Mouse (Mus musculus) MEL (cell line): ENCODE measurements at regions not wholly inside any gene's neighbourhood (a gene's known extent, or its start where the extent isn't known, plus 50 kb on each side); places are given as distances from the start of the nearest gene placed in this dataset.

Experiments used
- DNase-seq: peaks from one replicate; pipeline ENCODE4 v3.0.0; 2011; ENCODE audit warnings: low read depth, low spot score
- H3K27ac ChIP-seq: 2 replicates; pipeline ENCODE4 v1.5.1; 2012; ENCODE audit warnings: low read depth, mild to moderate bottlenecking, control low read depth, low read length, moderate library complexity; ENCODE audit not compliant: control insufficient read depth
- H3K27me3 ChIP-seq, 2 experiments: fragments of 150-350 bp in 1 of 2; sonication (generic) in 1 of 2; 2 replicates each; pipeline ENCODE4 v1.6.1; 2012; ENCODE audit warnings: low read length in 2 of 2, mild to moderate bottlenecking in 2 of 2, improper control_type of control experiment in 1 of 2, moderate library complexity in 1 of 2; ENCODE audit not compliant: insufficient read depth in 2 of 2, control insufficient read depth in 1 of 2
- H3K36me3 ChIP-seq, 2 experiments: 2 replicates each; pipeline ENCODE4 v1.6.1; 2012 to 2014; ENCODE audit warnings: low read length in 2 of 2, improper control_type of control experiment in 1 of 2, inconsistent platforms in 1 of 2, mild to moderate bottlenecking in 1 of 2; ENCODE audit not compliant: insufficient read depth in 2 of 2, control insufficient read depth in 1 of 2
- H3K4me1 ChIP-seq, 2 experiments: fragments of 150-350 bp in 1 of 2; sonication (generic) in 1 of 2; 2 replicates each; pipeline ENCODE4 v1.6.1; 2012; ENCODE audit warnings: low read length in 2 of 2, improper control_type of control experiment in 1 of 2, mild to moderate bottlenecking in 1 of 2; ENCODE audit not compliant: insufficient read depth in 2 of 2, control insufficient read depth in 1 of 2
- H3K4me3 ChIP-seq, 2 experiments: fragments of 150-350 bp in 1 of 2; sonication (generic) in 1 of 2; 2 replicates each; pipeline ENCODE4 v1.5.1; 2012; ENCODE audit warnings: low read depth in 2 of 2, low read length in 2 of 2, mild to moderate bottlenecking in 2 of 2, moderate library complexity in 2 of 2, control low read depth in 1 of 2, improper control_type of control experiment in 1 of 2; ENCODE audit not compliant: control insufficient read depth in 1 of 2, insufficient read depth in 1 of 2
- H3K79me2 ChIP-seq: 2 replicates; pipeline ENCODE4 v1.6.1; 2012; ENCODE audit warnings: mild to moderate bottlenecking, low read length, moderate library complexity; ENCODE audit not compliant: control insufficient read depth, poor library complexity, insufficient read depth
- H3K9ac ChIP-seq: 2 replicates; pipeline ENCODE4 v1.6.1; 2012; ENCODE audit warnings: low read depth, mild to moderate bottlenecking, control low read depth, low read length, moderate library complexity; ENCODE audit not compliant: control insufficient read depth, poor library complexity, severe bottlenecking
- H3K9me3 ChIP-seq: fragments of 150-350 bp; sonication (generic); replicated peaks from 2 replicates; pipeline ENCODE4 v1.6.1; 2012; ENCODE audit warnings: mild to moderate bottlenecking, low read length, improper control_type of control experiment, moderate library complexity; ENCODE audit not compliant: insufficient read depth
- CHD2 ChIP-seq: IDR thresholded peaks from 2 replicates; pipeline ENCODE4 v1.6.1; 2011; ENCODE audit warnings: low read length, improper control_type of control experiment
- CTCF ChIP-seq, 3 experiments: IDR thresholded peaks in 2 of 3; conservative IDR thresholded peaks in 1 of 3; 2 replicates each; pipeline ENCODE4 v1.5.1; 2011 to 2012; ENCODE audit warnings: low read length in 3 of 3, low read depth in 2 of 3, mild to moderate bottlenecking in 2 of 3, improper control_type of control experiment in 1 of 3, inconsistent platforms in 1 of 3, mixed read lengths in 1 of 3, moderate library complexity in 1 of 3; ENCODE audit not compliant: control insufficient read depth in 1 of 3, insufficient read depth in 1 of 3, poor library complexity in 1 of 3, severe bottlenecking in 1 of 3
- E2F4 ChIP-seq: IDR thresholded peaks from 2 replicates; pipeline ENCODE4 v1.6.1; 2011; ENCODE audit warnings: low read depth, low read length, improper control_type of control experiment, borderline replicate concordance
- ELF1 ChIP-seq: IDR thresholded peaks from 2 replicates; pipeline ENCODE4 v1.6.1; 2014; ENCODE audit warnings: low read depth, mild to moderate bottlenecking, inconsistent platforms, low read length, improper control_type of control experiment, moderate library complexity
- EP300 ChIP-seq, 2 experiments: IDR thresholded peaks; 2 replicates each; pipeline ENCODE4 v1.6.1; 2011; ENCODE audit warnings: improper control_type of control experiment in 2 of 2, low read length in 2 of 2, low read depth in 1 of 2, mild to moderate bottlenecking in 1 of 2
- ETS1 ChIP-seq: IDR thresholded peaks from 2 replicates; pipeline ENCODE4 v1.6.1; 2012; ENCODE audit warnings: low read depth, mild to moderate bottlenecking, inconsistent platforms, low read length, improper control_type of control experiment, moderate library complexity
- GATA1 ChIP-seq: IDR thresholded peaks from 2 replicates; pipeline ENCODE4 v1.6.1; 2011; ENCODE audit warnings: low read depth, low read length, improper control_type of control experiment
- HCFC1 ChIP-seq: IDR thresholded peaks from 2 replicates; pipeline ENCODE4 v1.6.1; 2012; ENCODE audit warnings: low read depth, mild to moderate bottlenecking, inconsistent platforms, low read length, improper control_type of control experiment, moderate library complexity
- JUND ChIP-seq: IDR thresholded peaks from 2 replicates; pipeline ENCODE4 v1.6.1; 2011; ENCODE audit warnings: low read depth, mild to moderate bottlenecking, improper control_type of control experiment, low read length
- KAT2A ChIP-seq: conservative IDR thresholded peaks from 2 replicates; pipeline ENCODE4 v1.6.1; 2012; ENCODE audit warnings: low read depth, low read length, improper control_type of control experiment, inconsistent platforms
- MAFK ChIP-seq: IDR thresholded peaks from 2 replicates; pipeline ENCODE4 v1.6.1; 2011; ENCODE audit warnings: low read depth, mild to moderate bottlenecking, low read length, improper control_type of control experiment, borderline replicate concordance
- MAX ChIP-seq: IDR thresholded peaks from 2 replicates; pipeline ENCODE4 v1.6.1; 2011; ENCODE audit warnings: low read length, improper control_type of control experiment
- MAZ ChIP-seq: IDR thresholded peaks from 2 replicates; pipeline ENCODE4 v1.6.1; 2012; ENCODE audit warnings: low read depth, mild to moderate bottlenecking, inconsistent platforms, low read length, improper control_type of control experiment
- NELFE ChIP-seq: IDR thresholded peaks from 2 replicates; pipeline ENCODE4 v1.6.1; 2011; ENCODE audit warnings: low read depth, low read length, improper control_type of control experiment
- NRF1 ChIP-seq: IDR thresholded peaks from 2 replicates; pipeline ENCODE4 v1.6.1; 2014; ENCODE audit warnings: low read depth, mild to moderate bottlenecking, inconsistent platforms, low read length, improper control_type of control experiment, moderate library complexity; ENCODE audit not compliant: poor library complexity, insufficient read depth, severe bottlenecking
- POLR2A ChIP-seq, 2 experiments: IDR thresholded peaks; 2 replicates each; pipeline ENCODE4 v1.6.1; 2011 to 2012; ENCODE audit warnings: low read length in 2 of 2, mild to moderate bottlenecking in 2 of 2, control low read depth in 1 of 2, improper control_type of control experiment in 1 of 2, low read depth in 1 of 2, moderate library complexity in 1 of 2; ENCODE audit not compliant: control insufficient read depth in 1 of 2, insufficient read depth in 1 of 2, poor library complexity in 1 of 2
- POLR2AphosphoS5 ChIP-seq: IDR thresholded peaks from 2 replicates; pipeline ENCODE4 v1.6.1; 2012; ENCODE audit warnings: low read depth, borderline replicate concordance, mild to moderate bottlenecking, inconsistent platforms, low read length, moderate library complexity, mixed read lengths
- RCOR1 ChIP-seq: IDR thresholded peaks from 2 replicates; pipeline ENCODE4 v1.6.1; 2012; ENCODE audit warnings: low read depth, mild to moderate bottlenecking, inconsistent platforms, low read length, improper control_type of control experiment
- SIN3A ChIP-seq: IDR thresholded peaks from 2 replicates; pipeline ENCODE4 v1.6.1; 2012; ENCODE audit warnings: low read length, improper control_type of control experiment, inconsistent platforms
- SMC3 ChIP-seq: IDR thresholded peaks from 2 replicates; pipeline ENCODE4 v1.6.1; 2011; ENCODE audit warnings: low read depth, low read length, improper control_type of control experiment
- TAL1 ChIP-seq: IDR thresholded peaks from 2 replicates; pipeline ENCODE4 v1.6.1; 2012; ENCODE audit warnings: mild to moderate bottlenecking, inconsistent platforms, low read length, moderate library complexity, mixed read lengths
- TBP ChIP-seq: IDR thresholded peaks from 2 replicates; pipeline ENCODE4 v1.8.0; 2011; ENCODE audit warnings: low read depth, low read length, improper control_type of control experiment
- TCF12 ChIP-seq: IDR thresholded peaks from 2 replicates; pipeline ENCODE4 v1.6.1; 2014; ENCODE audit warnings: low read depth, mild to moderate bottlenecking, inconsistent platforms, low read length, improper control_type of control experiment, moderate library complexity
- USF2 ChIP-seq, 2 experiments: IDR thresholded peaks; 2 replicates each; pipeline ENCODE4 v1.6.1; 2011 to 2012; ENCODE audit warnings: improper control_type of control experiment in 2 of 2, low read length in 2 of 2, borderline replicate concordance in 1 of 2, inconsistent platforms in 1 of 2, low read depth in 1 of 2, mild to moderate bottlenecking in 1 of 2; ENCODE audit not compliant: insufficient read depth in 1 of 2
- ZC3H11A ChIP-seq: IDR thresholded peaks from 2 replicates; pipeline ENCODE4 v1.6.1; 2012; ENCODE audit warnings: low read depth, mild to moderate bottlenecking, inconsistent platforms, low read length, improper control_type of control experiment
- ZKSCAN1 ChIP-seq: IDR thresholded peaks from 2 replicates; pipeline ENCODE4 v1.6.1; 2012; ENCODE audit warnings: low read depth, mild to moderate bottlenecking, inconsistent platforms, low read length, improper control_type of control experiment, moderate library complexity

GRCm38 (mm10) chr7:74667106-74667505 lies 112.5 kb upstream of the Slco3a1 start:
- H3K79me2 ChIP-seq, result no peaks in the 10 kb centered on the region
- no peak overlapping the region for H3K27ac ChIP-seq
- H3K27me3 ChIP-seq, result no peaks in the 10 kb centered on the region
- H3K9me3 ChIP-seq, result no peaks in the 10 kb centered on the region
- no peaks in the 10 kb centered on the region for H3K36me3 ChIP-seq
- H3K9ac ChIP-seq, result no peak overlapping the region
- no peaks in the 10 kb centered on the region for H3K4me1 ChIP-seq
- no peak overlapping the region for H3K4me3 ChIP-seq
- no peak for DNase-seq
- no peak for TF ChIP-seq ELF1
- no peak for TF ChIP-seq NRF1
- TF ChIP-seq SMC3, result no peak
- no peak for TF ChIP-seq ZKSCAN1
- TF ChIP-seq MAFK, result no peak
- TF ChIP-seq MAZ, result no peak
- no peak for TF ChIP-seq RCOR1
- TF ChIP-seq HCFC1, result no peak
- no peak for TF ChIP-seq NELFE
- no peak for TF ChIP-seq SIN3A
- no peak for TF ChIP-seq TCF12
- no peak for TF ChIP-seq CHD2
- no peak for TF ChIP-seq CTCF (IDR thresholded peaks at IDR 0.05 in 2 of 3, conservative IDR thresholded peaks at IDR 0.05 in 1 of 3; ENCODE audit: control insufficient read depth in 1 of 3, insufficient read depth in 1 of 3, low read depth in 2 of 3, low read length in 3 of 3, poor library complexity in 1 of 3, severe bottlenecking in 1 of 3)
- TF ChIP-seq ETS1, result no peak
- no peak for TF ChIP-seq POLR2A (IDR thresholded peaks at IDR 0.05; ENCODE audit: control insufficient read depth in 1 of 2, insufficient read depth in 1 of 2, low read depth in 1 of 2, low read length in 2 of 2, poor library complexity in 1 of 2)
- no peak for TF ChIP-seq ZC3H11A
- no peak for TF ChIP-seq POLR2AphosphoS5
- TF ChIP-seq E2F4, result no peak
- TF ChIP-seq JUND, result no peak
- no peak for TF ChIP-seq TAL1

DNA sequence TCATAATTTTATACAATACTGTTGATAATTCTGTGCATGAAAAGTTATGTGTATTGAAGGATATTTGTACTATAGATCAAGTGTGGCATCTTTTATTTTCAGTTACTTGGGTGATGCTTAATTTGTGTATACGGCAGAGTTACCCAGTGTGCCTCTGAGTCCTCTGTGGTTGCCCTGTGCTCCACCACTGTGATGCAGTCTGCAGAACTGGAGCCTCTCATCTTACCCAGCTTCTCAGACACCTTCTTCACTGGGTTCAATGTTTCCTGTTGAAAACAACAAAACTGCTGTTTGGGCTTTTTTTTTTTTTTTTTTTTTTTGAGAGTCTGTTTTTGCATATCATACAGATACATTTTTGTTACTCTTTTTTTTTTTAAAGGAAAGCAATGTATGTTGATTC lies 109.2 kb upstream of the Slco3a1 start:
- Histone ChIP-seq H3K9me3 (no peaks in the 10 kb centered on the region), H3K79me2 (no peaks in the 10 kb centered on the region), H3K36me3 (no peaks in the 10 kb centered on the region), H3K27ac (no peak overlapping the region), H3K4me1 (no peaks in the 10 kb centered on the region), H3K9ac (no peak overlapping the region), H3K27me3 (no peaks in the 10 kb centered on the region), H3K4me3 (no peak overlapping the region)
- TF ChIP-seq MAX (no peak), TBP (no peak), USF2 (IDR thresholded peaks at IDR 0.05; ENCODE audit: borderline replicate concordance in 1 of 2, insufficient read depth in 1 of 2, low read depth in 1 of 2, low read length in 2 of 2) (no peak), CHD2 (no peak), ZC3H11A (no peak), KAT2A (no peak), HCFC1 (no peak), GATA1 (no peak), ZKSCAN1 (no peak), CTCF (IDR thresholded peaks at IDR 0.05 in 2 of 3, conservative IDR thresholded peaks at IDR 0.05 in 1 of 3; ENCODE audit: control insufficient read depth in 1 of 3, insufficient read depth in 1 of 3, low read depth in 2 of 3, low read length in 3 of 3, poor library complexity in 1 of 3, severe bottlenecking in 1 of 3) (no peak), TAL1 (no peak), JUND (no peak), POLR2A (IDR thresholded peaks at IDR 0.05; ENCODE audit: control insufficient read depth in 1 of 2, insufficient read depth in 1 of 2, low read depth in 1 of 2, low read length in 2 of 2, poor library complexity in 1 of 2) (no peak), EP300 (IDR thresholded peaks at IDR 0.05; ENCODE audit: low read depth in 1 of 2, low read length in 2 of 2) (no peak), ETS1 (no peak)
- no peak for DNase-seq
